Mouse (Mus musculus) lung, postnatal 4 days (tissue): ENCODE data around the gene Il17rd.
A peak's percentile ranks its signal among the peaks of the same experiment; 100 is the strongest.

Experiments used
- DNase-seq, 2 experiments: peaks; one replicate each; pipeline ENCODE4 v3.0.0; 2021

Il17rd gene

DNA sequence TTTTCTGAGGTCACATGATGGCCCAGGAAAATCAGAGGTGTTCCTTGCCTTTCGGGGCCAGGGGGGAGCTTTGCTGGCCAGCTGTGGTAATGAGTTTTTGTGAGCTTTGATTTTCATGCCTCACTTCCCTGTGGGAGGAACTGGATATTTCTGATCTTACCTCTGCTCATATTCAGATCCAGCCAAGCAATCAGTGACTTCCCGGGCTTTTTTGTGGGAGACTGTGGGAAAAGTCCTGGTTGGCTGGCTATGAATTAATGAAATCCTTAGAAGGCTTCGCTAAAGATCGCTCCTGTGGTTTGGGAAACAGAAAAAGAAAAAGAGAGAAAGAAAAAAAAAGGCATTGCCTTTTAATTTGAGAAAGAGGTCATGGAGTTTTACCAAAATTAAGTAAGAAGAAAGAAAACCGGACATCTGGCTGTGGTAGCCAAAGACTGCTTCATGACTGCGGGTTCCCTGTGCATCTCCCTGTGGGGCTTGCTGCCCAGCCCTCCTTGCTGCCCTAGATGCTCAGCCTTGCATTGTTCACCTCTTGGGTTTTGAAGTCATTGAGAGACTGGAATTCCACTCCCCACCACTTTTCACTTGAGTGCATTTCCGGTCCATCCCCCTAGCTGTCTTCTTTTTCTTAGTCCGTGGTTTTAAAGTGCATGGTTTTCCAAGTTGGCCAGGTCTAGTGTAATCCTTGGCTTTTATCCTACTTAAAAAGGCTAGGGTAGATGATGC, 9.7 kb downstream of the Il17rd start:
- DNase-seq: no peak

DNA sequence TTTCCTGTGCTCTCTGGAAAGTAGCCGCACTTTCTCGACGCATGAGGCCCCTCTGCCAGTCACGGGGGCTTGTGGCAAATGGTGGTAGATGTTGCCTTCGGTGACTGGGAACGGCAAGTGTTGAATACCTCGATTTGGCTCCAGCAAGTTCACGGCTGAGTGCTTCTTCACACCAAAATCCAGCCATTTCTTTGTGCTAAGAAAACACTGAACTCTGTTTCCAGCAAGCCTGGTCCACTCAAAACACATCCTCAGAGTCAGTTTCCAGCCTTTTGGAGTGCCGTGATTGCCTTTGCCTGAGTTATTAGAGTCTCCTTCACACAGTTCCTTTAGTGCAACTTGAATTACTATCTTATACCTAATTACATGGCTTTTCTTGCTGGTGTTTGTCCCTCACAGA, 11.3 kb downstream of the Il17rd start:
- no peak for DNase-seq

DNA sequence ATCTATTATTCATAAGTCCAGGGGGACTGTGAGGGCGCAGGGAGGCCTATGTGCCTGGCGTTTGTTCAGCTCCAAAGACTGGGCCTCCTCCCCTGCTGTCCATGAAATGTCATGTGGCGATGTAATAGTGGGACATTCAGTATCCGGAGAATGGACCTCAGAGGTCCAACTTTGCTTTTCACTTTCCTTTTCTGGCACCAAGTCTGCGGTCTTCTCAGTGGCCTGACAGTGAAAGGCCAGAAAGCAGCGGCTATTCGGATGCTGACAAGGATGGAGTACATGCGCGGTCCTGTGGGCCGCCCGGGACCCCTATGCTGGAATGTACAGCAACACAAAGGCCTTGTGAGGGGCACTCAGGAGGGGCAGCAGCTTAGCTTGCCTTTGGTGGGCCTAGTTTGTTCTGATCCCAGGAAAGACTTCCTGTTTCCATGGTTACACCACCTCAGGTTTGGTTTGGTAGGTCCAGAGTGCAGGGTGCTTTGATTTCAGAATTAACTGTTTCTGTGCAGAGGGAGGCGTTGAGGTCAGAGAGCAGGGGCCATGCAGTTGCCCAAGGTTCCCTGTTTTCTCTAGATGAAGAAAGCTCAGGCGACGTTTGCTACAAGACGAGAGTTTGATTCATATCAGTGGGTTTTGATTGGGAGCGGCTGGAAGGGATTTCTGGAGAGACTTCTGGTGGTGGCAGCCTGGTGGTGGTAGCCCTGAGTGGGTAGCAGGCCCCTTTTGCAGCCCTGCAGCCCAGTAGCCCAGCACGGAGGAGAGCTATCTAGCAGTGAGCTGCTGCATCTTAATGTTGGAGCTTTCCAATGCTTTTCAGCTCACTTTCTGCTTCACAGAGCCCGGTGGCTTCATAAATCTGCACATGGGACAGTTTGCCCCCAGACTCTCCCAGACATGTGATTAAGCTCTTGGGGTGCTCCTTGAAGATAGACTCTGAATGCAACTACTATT, 12.1 kb downstream of the Il17rd start:
- DNase-seq: no peak

DNA sequence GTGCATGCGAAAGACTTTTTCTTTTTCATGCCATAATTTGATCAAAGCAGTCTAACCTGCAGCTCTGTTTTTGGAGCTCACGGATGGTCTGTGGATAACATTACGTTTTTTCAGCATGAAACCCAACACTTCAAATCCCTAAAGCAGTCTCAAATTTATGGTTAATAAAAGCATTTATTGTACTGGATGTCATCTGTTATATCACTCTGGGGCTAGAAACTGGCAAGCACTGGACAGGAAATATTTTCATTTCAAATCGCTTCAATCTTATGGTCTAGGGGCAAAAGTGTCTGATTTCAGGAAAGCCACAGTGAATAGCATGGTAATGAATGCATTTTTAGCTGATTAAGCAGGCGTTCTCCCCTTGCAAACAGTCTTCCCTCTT, 12.8 kb downstream of the Il17rd start:
- DNase-seq: no peak

DNA sequence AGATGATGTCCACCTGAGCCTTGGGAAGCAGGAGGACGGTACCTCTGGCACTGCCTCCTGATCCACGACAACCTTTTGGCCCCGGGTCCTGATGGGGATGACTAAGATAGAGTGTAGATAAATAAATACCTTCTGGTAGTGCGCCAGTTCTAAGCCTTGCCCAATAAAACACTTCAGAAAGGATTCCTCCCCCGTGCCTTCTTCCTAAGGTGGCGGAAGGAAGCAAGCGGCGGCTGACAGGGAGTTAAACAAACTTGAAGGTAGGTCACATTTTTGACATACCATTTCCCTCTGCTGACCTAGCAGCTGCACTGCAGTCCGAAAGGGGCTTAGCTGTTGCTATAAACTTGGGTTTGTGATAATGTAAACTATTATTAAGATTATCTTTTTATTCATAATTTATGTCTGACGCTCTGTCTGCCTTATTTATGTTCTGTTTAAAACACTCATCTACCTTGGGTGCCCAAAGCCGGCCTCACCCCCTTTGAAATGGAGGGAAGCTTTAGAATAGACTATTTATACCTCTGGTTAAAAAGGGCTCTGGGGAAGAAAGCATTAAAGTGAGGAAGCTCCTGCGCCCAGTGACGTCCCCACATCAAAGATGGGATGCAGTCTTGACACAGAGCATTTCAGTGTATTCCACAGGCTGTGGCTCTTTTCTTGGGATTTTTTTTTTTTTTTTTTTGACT, 19.9 kb downstream of the Il17rd start:
- DNase-seq: peak in 1 of 2 experiments; percentile 51

DNA sequence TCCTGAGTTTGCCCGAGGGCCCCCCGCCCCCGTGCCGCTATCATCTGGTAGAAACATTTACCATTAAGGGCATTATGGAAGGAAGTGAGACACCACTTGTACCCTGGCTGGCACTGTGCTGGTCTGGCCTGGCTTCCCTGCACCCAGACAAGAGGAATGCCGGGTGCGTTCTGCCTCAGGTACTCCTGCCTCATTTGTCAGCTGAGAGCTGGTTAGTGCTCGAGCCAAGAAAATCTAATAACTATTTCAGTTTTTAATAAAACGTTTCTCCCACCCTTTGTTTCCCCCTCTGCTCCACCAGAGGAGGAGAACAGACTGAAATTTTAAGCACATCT, 20.4 kb downstream of the Il17rd start:
- no peak for DNase-seq

DNA sequence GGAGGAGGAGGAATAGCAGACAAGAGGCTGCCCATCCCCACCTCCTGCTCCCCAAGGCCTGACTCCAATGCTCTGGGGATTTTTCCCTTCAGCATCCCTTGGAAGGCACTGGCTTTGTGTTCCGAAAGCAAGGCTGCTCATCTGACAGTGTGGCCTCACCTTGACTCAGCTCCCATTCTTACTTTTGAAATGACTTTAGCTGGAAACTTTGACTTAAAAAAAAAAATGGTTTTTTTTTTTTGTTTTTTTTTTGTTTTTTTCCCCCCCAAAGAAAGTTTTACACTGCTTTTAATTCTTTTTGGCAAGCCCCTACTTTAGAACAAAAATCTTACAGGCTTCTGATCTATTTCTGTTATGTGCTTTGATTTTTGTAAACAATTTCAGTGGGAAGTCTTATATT, 24.6 kb downstream of the Il17rd start:
- DNase-seq: no peak

DNA sequence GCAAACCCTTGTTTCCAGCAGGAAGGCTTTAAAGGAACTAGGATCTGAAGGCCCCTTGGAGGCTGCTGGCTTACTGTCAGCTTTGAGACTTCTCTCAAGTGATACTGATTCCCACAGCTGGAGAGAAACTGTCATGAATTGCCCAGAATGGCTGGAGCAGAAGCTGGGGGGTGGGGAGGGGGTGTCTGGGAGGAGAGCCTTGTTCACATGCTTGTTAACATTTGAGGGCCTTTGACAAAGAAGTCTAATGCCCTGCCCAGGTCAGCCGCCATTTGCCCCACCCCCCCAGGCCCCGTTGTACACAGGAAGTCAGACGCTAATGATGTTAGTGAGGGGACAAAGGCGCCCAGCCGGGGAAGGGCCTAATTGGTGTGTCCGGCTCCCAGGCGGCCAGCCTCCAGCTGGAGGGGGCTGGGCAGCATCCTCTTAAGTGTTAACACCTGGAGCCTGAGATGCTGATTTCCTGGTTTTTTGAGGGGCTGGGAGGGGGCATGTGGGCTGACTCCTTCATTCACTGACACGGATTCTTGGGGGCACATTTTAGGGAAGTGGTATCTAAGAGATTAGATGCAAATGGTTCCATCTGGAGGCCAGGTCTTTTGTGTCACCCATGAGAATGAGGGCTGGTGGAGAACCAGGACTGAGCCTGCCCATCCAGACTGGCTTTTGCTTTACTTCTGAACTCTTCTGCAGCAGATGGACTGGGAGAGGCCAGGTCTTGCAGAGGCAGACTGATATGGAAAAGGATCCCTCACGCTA, 27.6 kb downstream of the Il17rd start:
- peak; percentile 51 to 81 for DNase-seq

DNA sequence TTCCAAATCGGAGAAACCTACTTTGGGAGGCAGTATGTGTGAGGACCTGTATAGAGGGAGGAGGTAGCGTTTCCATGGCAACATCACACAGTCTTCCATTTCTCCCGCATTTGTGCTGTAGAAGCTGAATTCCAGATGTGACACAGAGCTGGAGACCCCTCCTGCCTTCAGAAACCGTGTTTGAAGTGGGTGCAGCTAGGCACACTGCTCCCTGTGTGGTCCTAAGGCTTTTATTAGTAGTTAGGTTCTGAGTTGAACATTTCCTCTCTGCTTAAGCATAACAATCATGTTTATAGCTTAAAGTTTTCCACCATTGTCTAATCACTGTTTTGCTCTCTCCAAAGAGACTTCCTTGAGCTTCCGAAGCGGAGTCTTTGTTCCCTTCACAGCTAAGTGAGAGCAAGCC, 29.1 kb downstream of the Il17rd start:
- no peak for DNase-seq

DNA sequence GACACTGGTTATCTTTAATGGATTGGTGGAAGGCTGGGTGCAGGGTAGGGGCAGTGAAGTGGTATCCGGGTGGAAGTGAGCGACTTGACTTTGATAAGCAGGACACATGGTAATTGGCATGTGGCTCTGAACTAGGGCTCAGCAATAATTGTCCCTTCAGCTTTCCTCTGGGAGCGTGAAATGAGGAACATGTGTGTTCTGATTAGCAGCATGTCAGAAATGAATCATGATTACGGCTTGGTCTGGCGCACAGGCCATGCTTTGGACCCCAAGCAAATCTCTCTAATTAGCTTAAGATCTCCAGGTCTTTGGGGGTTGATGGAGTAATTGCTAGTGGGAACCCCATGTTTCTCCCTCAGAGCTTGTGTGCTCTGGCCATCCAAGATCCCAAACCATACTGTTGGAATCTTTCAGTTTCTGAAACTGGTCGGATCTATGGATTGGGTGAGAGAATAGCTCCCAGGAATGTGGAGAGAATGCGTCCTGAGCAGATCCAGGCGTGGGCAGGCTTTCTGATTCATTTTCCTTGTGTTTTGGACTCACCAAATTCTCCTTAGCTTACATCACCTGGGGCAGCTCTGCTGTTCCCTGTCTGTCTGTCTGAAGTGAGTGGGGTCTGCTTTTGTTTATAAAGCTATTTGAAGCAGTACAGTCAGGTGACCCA, 30.8 kb downstream of the Il17rd start:
- no peak for DNase-seq

DNA sequence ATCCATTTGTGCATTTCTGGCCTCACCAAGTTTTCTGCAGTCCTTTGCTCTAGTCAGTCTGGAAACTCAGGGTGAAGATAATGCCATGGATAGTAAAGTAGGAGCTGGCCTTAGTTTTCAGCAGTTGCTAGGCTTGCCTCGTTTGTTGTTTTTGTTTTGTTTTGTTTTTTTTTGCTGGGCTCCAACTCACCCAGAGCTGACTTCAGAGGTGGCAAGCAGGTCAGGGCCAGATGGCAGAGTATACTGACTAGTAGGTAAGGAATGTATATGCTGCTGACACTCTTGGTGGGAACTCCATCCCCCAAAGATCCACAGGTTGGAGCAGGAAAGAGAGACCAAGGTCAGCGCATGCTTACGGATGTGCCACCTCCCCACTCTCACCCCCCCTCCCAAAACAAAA, 31.4 kb downstream of the Il17rd start:
- no peak for DNase-seq

DNA sequence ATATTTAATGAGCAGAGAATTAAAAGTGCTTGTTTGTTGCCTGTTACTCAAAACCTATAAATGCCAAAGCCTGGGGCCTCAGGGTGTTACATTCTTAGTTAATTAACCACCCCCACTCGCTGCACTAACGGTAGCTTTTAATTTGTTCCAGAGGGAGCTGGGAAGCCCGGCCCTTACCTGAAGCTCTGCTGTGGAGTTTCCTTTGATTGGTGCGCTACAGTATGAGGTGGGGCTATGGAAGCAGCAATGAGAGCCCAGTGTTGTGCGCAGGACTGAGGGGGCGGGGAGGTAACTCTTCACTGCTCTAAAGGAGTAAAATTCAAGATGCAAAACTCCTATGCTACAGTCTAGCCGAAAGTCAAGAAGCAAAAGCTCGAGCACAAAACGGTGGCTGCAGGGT, 32.0 kb downstream of the Il17rd start:
- no peak for DNase-seq

DNA sequence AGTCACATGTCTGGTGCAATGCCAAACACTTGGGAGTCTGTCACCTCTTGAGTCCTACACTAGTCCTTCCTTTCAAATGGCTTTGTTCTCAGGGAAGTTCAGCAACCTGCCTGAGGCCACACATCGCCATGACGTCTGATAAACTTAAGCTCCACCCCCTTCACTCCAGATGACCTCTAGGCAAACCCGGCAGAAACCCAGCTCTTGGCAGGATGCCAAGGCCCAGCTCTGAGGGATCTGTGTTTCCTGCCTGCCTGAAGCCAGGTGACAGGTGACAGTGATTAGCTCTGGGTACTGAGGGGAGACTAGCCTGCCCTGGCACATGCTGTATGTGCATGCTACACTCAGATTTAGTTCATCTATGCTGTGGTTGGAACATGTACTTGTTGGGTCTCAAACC, 33.2 kb downstream of the Il17rd start:
- DNase-seq: peak; percentile 28 to 47

DNA sequence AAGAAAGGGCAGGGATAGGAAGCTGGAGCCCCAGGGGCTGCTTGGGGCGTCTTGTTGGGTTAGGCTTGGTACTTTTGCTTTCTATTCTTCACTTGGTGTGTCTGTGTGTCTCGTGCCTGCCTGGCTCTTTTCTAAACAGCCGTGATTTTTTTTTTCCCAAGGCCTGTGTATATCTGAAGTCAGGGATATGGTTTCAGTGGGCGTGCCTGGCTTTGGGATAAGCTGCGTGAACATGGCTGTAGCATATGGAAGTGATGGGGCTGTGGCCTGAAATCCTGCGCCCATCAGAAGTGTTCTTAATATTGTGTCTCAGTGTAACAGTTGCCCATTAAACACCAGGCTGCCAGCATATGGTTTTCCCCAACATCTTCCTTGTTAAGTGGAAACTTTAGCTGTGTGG, 36.3 kb downstream of the Il17rd start:
- no peak for DNase-seq

DNA sequence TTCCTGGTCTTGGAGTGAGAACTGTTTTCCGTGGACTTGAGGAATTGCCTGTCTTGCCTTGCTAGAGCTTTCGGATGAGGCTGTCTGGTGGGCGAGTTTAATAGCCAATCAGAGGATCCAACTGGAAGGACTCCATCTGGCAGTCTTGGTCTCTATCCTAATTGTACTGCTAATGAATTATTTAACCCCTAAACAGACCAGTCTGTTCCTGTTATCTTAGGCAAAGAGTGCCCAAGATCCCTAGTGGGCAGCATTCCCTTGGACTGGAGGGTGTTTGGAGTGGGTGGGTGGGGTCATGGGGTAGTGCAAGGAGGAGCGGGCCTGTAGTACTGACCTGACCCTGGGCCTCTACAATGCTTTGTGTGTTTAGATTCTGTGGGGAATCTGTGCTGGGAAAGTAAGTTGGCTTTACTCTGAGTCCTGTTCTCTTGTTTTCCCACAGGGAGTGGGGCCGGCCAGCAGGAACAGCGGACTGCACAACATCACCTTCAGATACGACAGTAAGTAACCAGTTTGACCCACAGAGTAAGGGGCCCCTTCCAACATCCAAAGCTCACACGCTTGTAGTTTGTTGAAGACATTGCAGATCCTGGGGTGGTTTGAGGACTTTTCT, 37.3 kb downstream of the Il17rd start:
- DNase-seq: no peak

DNA sequence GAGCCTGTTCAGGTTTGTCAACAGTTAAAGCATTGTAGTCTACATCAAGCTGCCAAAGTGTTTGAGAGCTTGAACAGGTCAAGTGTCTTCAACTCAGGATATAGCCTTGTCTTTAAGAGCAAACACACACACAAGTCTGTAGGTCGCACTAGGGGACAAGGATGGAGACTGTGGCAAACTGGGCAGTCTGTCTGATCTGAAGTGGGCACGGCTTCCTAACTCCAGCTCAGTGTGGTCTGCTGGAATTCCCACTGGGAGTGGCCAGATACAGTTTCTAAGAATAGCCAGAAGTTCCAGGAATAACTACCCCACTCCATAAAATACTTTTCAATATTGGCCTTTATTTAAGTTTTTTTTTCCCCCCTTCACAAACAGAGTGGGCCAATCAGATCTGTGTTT, 37.8 kb downstream of the Il17rd start:
- no peak for DNase-seq

DNA sequence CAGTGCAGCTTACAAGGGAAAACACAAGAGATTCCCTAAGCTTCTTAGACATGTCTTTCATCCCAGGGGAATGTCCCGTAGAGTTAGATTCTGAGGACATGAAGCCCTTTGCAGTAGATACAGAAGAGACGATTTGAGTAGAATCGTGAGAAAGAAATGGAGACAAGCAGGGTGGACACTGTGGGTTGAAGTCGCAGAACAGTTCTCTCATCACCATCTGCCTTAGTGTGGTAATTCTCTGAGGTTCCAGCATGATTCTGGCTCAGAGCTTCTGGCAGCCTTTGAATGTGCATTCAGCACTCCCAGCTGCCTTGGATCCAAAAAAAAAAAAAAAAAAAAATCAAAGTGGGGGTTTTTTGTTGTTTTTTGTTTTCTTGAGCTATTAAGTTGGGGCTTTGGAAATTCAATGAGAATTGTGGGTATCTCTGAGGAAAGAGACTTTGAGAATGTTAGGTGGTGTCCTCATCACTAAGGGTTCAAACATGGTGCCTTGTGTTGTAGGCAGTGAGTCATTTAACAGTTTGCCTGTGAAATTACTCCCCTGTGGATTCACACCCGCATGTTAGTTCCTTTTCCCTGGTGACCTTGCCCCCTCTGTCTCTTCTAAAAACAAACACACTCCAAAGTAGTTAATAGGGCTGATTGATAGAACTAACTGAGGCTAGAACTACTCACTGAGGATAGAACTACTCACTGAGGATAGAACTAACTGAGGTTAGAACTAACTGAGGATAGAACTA, 43.0 kb downstream of the Il17rd start:
- no peak for DNase-seq

DNA sequence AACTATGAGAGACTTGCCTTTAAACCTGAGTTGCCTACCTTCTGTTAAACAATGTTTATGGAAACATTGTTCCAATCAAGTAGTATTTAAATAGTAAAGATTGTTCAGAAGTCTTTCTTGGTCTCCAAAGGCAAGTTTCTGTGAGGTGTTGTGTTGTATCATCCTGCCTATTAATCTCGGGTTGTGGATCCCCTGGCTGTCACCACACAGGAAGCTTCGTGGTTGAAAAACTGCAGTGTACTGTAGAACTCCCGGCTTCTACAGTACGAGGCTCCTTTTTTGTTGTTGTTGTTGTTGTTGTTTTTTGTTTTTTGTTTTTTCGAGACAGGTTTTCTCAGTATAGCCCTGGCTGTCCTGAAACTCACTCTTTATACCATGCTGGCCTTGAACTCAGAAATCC, 46.7 kb downstream of the Il17rd start:
- no peak for DNase-seq

DNA sequence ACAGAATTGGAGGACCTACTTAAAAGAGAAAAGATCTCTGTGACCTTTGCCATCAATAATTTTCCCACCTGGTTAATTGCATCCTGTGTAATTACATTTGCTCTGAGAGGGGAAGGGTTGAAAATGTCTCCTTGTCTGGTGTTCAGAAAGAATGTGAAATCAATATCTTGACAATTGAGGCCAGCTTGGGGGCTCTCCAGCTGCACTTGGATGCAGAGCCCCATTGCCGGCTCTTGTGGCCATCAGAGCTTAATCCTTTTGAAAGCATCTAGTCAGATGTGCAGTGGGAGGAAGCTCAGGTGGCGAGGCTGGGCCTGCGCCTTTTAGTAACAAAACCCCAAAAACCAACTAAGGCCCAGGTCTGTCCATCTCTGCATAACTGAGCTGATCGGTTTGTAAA, 47.3 kb downstream of the Il17rd start:
- no peak for DNase-seq

DNA sequence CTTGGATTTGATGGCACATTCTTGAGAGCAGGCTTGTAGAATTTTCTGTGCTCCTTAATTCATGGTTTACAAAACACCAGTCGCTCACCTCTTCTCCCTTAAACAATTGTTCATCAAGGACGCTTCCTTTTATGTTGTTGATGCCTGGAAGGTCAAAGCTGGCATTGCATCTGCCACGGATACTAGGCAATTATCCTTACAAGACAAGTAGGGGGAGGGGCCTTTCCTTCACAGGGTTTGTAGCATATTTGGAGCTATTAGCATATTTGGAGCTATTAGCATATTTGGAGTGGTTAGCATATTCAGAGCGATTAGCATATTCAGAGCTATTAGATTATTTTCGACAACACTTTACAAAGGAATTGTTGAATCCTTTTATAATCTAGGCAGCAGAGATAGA, 55.5 kb downstream of the Il17rd start:
- no peak for DNase-seq

DNA sequence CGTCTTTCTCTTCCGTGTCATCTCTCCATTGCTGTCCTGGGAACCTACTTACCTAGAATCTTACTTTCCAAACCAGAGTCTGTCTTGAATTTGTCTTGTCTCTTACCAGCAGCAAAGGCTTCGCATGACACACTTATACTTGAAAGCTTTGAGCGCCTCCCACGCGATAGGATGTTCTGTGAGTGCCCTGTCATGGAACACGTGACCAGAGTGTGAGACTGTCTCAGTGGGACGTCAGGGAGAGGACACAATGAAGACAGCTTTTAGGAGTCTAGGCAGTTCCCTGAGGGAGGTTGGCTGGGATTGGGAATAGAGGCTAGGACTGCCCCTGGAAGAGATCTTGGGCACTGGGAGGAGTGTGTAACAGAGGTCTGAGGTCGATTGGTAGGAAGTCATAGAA, 57.4 kb downstream of the Il17rd start:
- no peak for DNase-seq
